In the genomic region with DNA sequence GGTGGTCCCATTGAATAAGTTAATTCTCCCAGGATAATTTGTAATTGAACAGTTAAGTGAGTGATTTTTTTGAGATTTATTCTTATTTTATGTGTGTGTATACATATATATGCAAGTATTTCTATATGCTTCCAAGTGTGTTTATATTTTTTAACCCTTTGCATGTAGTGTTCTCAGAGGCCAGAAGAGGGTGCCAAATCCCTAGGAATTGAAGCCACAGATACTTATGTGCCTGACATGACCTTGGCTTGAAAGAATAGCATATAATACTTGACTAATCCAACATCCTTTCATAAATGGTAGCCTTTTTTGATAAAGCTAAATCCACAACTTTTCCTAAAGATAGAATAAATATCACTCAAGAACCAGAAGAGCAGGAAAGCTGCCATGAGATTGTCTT, we compare ENCODE assay signal across 10 mouse cellular contexts. TPM values are rescaled to one million over a fixed set of nuclear protein-coding genes. Genes with fewer than 3 reads are reported as not detected.
DNase-seq lines count a peak whose midpoint lies in the region; ATAC-seq lines count a peak whose summit lies in the region.
"Had no signal": no experiment of that assay in that cellular context is flagged by ENCODE, and none has a peak within 500 bp of the region (broad histone marks: within the 10 kb centered on the region; RNA-seq: fewer than 3 reads in every experiment).

No protein-coding gene starts in this region.

- no peaks in the 10 kb centered on the region for H3K4me1 ChIP-seq in forebrain, embryonic 12.5 days
- H3K4me1 ChIP-seq in forebrain, embryonic 15.5 days, result no peaks in the 10 kb centered on the region
- no peaks in the 10 kb centered on the region for H3K4me1 ChIP-seq in midbrain, embryonic 15.5 days

- H3K27me3 ChIP-seq in forebrain, embryonic 12.5 days, result no peaks in the 10 kb centered on the region
- H3K27me3 ChIP-seq in forebrain, embryonic 15.5 days, result no peaks in the 10 kb centered on the region
- H3K27me3 ChIP-seq in midbrain, embryonic 15.5 days (replicated peaks), result no peaks in the 10 kb centered on the region

- 0 out of 2 replicates have a peak, but pooled peaks have one; percentile 57 for ATAC-seq in forebrain, embryonic 12.5 days (ENCODE audit: low FRiP score)
- ATAC-seq in forebrain, embryonic 15.5 days (replicated peaks), result no peak
- peak; percentile 60; the same call in 1 of the 2 replicates for ATAC-seq in midbrain, embryonic 15.5 days (replicated peaks)

- no peak overlapping the region for H3K27ac ChIP-seq in forebrain, embryonic 12.5 days
- H3K27ac ChIP-seq in forebrain, embryonic 15.5 days (replicated peaks), result no peak overlapping the region
- no peak overlapping the region for H3K27ac ChIP-seq in midbrain, embryonic 15.5 days

- no peak overlapping the region for H3K4me3 ChIP-seq in forebrain, embryonic 12.5 days (replicated peaks)
- no peak overlapping the region for H3K4me3 ChIP-seq in forebrain, embryonic 15.5 days
- H3K4me3 ChIP-seq in midbrain, embryonic 15.5 days, result no peak overlapping the region

- peak; percentile 24 for DNase-seq in right cerebral cortex, adult 18-20 months
- DNase-seq in right cerebral cortex, postnatal 14 days, result no peak
- DNase-seq in fibroblast of lung, adult 2 months (ENCODE audit: low read depth), result peak; percentile 2
- no peak for DNase-seq in frontal cortex, postnatal 14 days (ENCODE audit: low spot score in 2 of 2)
- DNase-seq in cerebellum, adult 8-10 months, result no peak

- H3K36me3 ChIP-seq in forebrain, embryonic 12.5 days (replicated peaks), result no peaks in the 10 kb centered on the region
- no peaks in the 10 kb centered on the region for H3K36me3 ChIP-seq in forebrain, embryonic 15.5 days
- no peaks in the 10 kb centered on the region for H3K36me3 ChIP-seq in midbrain, embryonic 15.5 days (replicated peaks)
- H3K36me3 ChIP-seq: G1E had no signal

- H3K9me3 ChIP-seq in forebrain, embryonic 12.5 days, result no peaks in the 10 kb centered on the region
- H3K9me3 ChIP-seq in forebrain, embryonic 15.5 days, result no peaks in the 10 kb centered on the region
- no peaks in the 10 kb centered on the region for H3K9me3 ChIP-seq in midbrain, embryonic 15.5 days
- H3K9me3 ChIP-seq: G1E had no signal

- H3K4me2 ChIP-seq in forebrain, embryonic 12.5 days, result no peak overlapping the region
- H3K4me2 ChIP-seq in forebrain, embryonic 15.5 days (replicated peaks), result no peak overlapping the region
- no peak overlapping the region for H3K4me2 ChIP-seq in midbrain, embryonic 15.5 days

- no peak overlapping the region for H3K9ac ChIP-seq in forebrain, embryonic 12.5 days
- no peak overlapping the region for H3K9ac ChIP-seq in forebrain, embryonic 15.5 days (replicated peaks)
- H3K9ac ChIP-seq in midbrain, embryonic 15.5 days, result no peak overlapping the region

RNA-seq across cellular contexts. Expression of gene Ythdc1, which starts 46.1 kb away (rescaled TPM):
- polyA plus RNA-seq in forebrain, embryonic 12.5 days (2016; fragmentation: Nextera tagmentation; extraction: Ambion mirVana), result 54.1 and 55.4 TPM in 2 replicates
- polyA plus RNA-seq in forebrain, embryonic 15.5 days (2015; fragmentation: Nextera tagmentation; extraction: Ambion mirVana), result 40.6 and 43.1 TPM in 2 replicates
- polyA plus RNA-seq in midbrain, embryonic 15.5 days (2015; fragmentation: Nextera tagmentation; extraction: Ambion mirVana), result 36.6 and 37.9 TPM in 2 replicates

RNA-seq across cellular contexts. Expression of gene Ugt2b34, which starts 56.6 kb away (rescaled TPM):
- polyA plus RNA-seq in forebrain, embryonic 12.5 days (2016; fragmentation: Nextera tagmentation; extraction: Ambion mirVana), result not detected in 2 replicates
- not detected in 2 replicates for polyA plus RNA-seq in forebrain, embryonic 15.5 days (2015; fragmentation: Nextera tagmentation; extraction: Ambion mirVana)
- polyA plus RNA-seq in midbrain, embryonic 15.5 days (2015; fragmentation: Nextera tagmentation; extraction: Ambion mirVana), result not detected in 2 replicates
- polyA plus RNA-seq: G1E; gonadal fat pad, adult 2 months had no signal

Comparison
In these comparisons a context has a peak if more than half of its experiments do, and no peak if none do; other contexts are left out.
1. DNase-seq: peak in right cerebral cortex, adult 18-20 months (single experiment) and fibroblast of lung, adult 2 months (single experiment); none in right cerebral cortex, postnatal 14 days (single experiment), frontal cortex, postnatal 14 days (0 of 2) and cerebellum, adult 8-10 months (single experiment).